Mouse (Mus musculus) lung, postnatal 0 days (tissue): ENCODE data around the gene St3gal5. TPM values are rescaled to one million over a fixed set of nuclear protein-coding genes. Genes with fewer than 3 reads are reported as not detected.

ENCODE experiments used
- ATAC-seq: fragments of 200-750 bp; cut with Nextera tagmentation; 2 replicates; pipeline ENCODE4 v1.8.0; 2017; ENCODE audit warnings: moderate library complexity
- DNase-seq: peaks from one replicate; pipeline ENCODE4 v3.0.0-alpha.2; 2016; ENCODE audit warnings: low spot score
- H3K27ac ChIP-seq: fragments of 300-500 bp; sonication (generic); 2 replicates; pipeline ENCODE4 v1.5.1; 2014; ENCODE audit warnings: antibody characterized with exemption, mild to moderate bottlenecking, low read length, mixed read lengths
- H3K27me3 ChIP-seq: fragments of 300-500 bp; sonication (generic); replicated peaks from 2 replicates; pipeline ENCODE4 v1.6.1; 2014; ENCODE audit warnings: low read length, mixed read lengths; ENCODE audit not compliant: insufficient read depth
- H3K36me3 ChIP-seq: fragments of 300-500 bp; sonication (generic); 2 replicates; pipeline ENCODE4 v1.6.1; 2014; ENCODE audit warnings: low read length, mixed read lengths; ENCODE audit not compliant: insufficient read depth
- H3K4me1 ChIP-seq: fragments of 300-500 bp; sonication (generic); 2 replicates; pipeline ENCODE4 v1.6.1; 2014; ENCODE audit warnings: antibody characterized with exemption, low read depth, low read length, mixed read lengths; ENCODE audit not compliant: insufficient read depth
- H3K4me2 ChIP-seq: fragments of 300-500 bp; sonication (generic); replicated peaks from 2 replicates; pipeline ENCODE4 v1.6.1; 2014; ENCODE audit warnings: low read depth, mild to moderate bottlenecking, low read length, moderate library complexity, mixed read lengths
- H3K4me3 ChIP-seq: fragments of 300-500 bp; sonication (generic); 2 replicates; pipeline ENCODE4 v1.5.1; 2014; ENCODE audit warnings: low read depth, low read length
- H3K9ac ChIP-seq: fragments of 300-500 bp; sonication (generic); replicated peaks from 2 replicates; pipeline ENCODE4 v1.6.1; 2014; ENCODE audit warnings: low read depth, mild to moderate bottlenecking
- H3K9me3 ChIP-seq: fragments of 300-500 bp; sonication (generic); 2 replicates; pipeline ENCODE4 v1.6.1; 2016; ENCODE audit warnings: low read length, mixed read lengths
- CTCF ChIP-seq: IDR thresholded peaks from 2 replicates; pipeline ENCODE4 v1.5.1; 2016; ENCODE audit warnings: antibody characterized with exemption, mild to moderate bottlenecking
- EP300 ChIP-seq: IDR thresholded peaks from 2 replicates; pipeline ENCODE4 v1.6.1; 2016; ENCODE audit warnings: antibody characterized with exemption, mild to moderate bottlenecking, control low read depth
- WGBS: fragments of 180-500 bp; shearing (Covaris S2); extraction: QIAGEN DNeasy Blood & Tissue Kit; methylation state at CpG from one replicate; pipeline ENCODE4 v1.1.7; 2014; 5-methylcytosine and 5-hydroxymethylcytosine counted together
- polyA plus RNA-seq: library from polyadenylated mRNA; unstranded; fragments of >200 nt; fragmentation: Nextera tagmentation; extraction: Ambion mirVana; gene quantifications from 2 replicates; pipeline ENCODE4 v1.2.1, GENCODE M21; 2015

Gene St3gal5
- polyA plus RNA-seq, 1 experiment from 2014 or later = 38.9 TPM

DNA sequence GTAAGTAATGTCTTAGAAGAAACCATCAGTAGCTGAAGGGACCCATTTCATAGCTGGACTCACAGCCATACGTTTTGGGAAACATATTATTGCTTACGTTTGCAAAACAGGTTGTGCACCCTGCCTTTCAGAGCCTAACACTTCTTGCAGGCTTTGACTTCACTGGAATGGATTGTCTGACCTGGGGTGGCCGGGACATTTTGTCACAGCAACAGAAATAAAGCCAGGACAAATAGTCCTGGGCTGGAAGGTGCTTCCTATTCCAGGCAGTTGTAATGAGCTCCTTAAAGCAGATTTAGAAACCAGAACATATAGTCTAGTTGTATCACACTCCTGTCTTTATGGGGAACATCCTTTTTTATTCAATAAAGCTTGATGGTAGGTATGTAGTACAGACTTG, 63.6 kb downstream of the St3gal5 start:
- H3K9ac ChIP-seq = no peak overlapping the region
- no peaks in the 10 kb centered on the region for H3K27me3 ChIP-seq
- H3K27ac ChIP-seq = no peak overlapping the region
- no peak for DNase-seq
- no peak for ATAC-seq
- no peak overlapping the region for H3K4me3 ChIP-seq
- H3K9me3 ChIP-seq = no peaks in the 10 kb centered on the region
- no peak overlapping the region for H3K4me2 ChIP-seq
- no peaks in the 10 kb centered on the region for H3K36me3 ChIP-seq
- TF ChIP-seq EP300 = no peak
- no peak for TF ChIP-seq CTCF
- H3K4me1 ChIP-seq = no peaks in the 10 kb centered on the region
- 85% methylated on average over 3 of the region's 3 CpGs for WGBS

DNA sequence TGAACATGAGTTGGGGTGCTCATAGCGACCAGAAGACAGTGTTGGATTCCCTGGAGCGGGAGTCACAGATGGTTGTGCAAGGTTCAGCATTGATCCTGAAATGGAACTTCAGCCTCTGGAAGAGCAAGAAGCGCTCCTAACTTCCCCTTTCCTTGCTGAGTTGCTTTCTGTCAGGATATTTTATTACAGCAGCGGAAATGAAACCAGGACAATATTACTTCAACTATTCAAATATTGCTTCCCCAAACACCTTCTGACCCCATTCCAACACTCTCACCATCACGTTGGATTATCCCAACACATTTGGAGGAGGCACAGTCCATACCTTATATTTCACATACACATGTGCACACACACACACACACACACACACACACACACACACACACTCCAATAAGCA, 64.4 kb downstream of the St3gal5 start:
- no peaks in the 10 kb centered on the region for H3K27me3 ChIP-seq
- TF ChIP-seq EP300 = no peak
- TF ChIP-seq CTCF = no peak
- no peak overlapping the region for H3K27ac ChIP-seq
- H3K9me3 ChIP-seq = no peaks in the 10 kb centered on the region
- ATAC-seq = no peak
- no peak overlapping the region for H3K9ac ChIP-seq
- no peaks in the 10 kb centered on the region for H3K36me3 ChIP-seq
- WGBS = 68% methylated on average over 5 of the region's 5 CpGs
- H3K4me3 ChIP-seq = no peak overlapping the region
- no peak for DNase-seq
- H3K4me2 ChIP-seq = no peak overlapping the region
- H3K4me1 ChIP-seq = no peaks in the 10 kb centered on the region

DNA sequence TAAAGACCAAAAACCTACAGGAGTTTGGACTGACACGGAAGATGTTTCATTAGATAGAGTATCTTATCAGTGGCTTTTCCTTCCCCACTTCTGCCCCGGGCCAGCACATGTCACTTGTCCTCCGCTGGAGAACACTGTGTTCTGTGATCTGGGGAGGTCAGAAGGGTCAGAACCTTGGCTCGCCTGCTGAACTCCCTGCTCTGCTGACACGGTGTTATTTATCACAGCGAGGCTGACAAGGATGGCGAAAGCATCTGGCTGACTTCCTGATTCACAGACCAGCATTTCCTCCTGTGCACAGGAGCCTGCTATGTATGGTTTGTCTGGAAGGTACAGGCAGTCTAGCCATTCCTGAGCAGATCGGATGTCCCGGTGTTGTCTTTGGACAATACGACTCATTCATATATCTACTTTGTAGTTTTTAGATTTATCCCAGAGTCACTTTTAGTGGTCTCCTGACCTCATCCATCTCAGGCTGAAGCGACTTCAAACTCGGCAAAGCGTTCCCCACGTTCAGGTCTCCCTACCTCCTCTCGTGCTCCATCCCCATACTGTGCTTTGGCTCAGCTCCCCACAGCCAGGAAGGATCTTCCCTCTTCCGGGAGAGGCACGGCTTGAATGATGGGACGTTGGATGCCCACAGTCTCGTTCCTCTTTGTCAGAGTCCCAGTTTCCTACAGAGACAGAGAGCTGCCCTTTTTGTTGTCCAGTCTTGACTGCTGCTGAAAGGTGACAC, 64.9 kb downstream of the St3gal5 start:
- Histone ChIP-seq H3K27ac (no peak overlapping the region), H3K4me2 (0 out of 2 replicates have a peak overlapping the region, but pooled peaks have one; percentile 2), H3K27me3 (no peaks in the 10 kb centered on the region), H3K4me1 (no peaks in the 10 kb centered on the region), H3K9me3 (no peaks in the 10 kb centered on the region), H3K9ac (no peak overlapping the region), H3K36me3 (no peaks in the 10 kb centered on the region), H3K4me3 (no peak overlapping the region)
- TF ChIP-seq CTCF (no peak), EP300 (peak; percentile 84)
- 17% methylated on average over 19 of the region's 19 CpGs for WGBS
- ATAC-seq (peak; percentile 63), DNase-seq (peak; percentile 68)

DNA sequence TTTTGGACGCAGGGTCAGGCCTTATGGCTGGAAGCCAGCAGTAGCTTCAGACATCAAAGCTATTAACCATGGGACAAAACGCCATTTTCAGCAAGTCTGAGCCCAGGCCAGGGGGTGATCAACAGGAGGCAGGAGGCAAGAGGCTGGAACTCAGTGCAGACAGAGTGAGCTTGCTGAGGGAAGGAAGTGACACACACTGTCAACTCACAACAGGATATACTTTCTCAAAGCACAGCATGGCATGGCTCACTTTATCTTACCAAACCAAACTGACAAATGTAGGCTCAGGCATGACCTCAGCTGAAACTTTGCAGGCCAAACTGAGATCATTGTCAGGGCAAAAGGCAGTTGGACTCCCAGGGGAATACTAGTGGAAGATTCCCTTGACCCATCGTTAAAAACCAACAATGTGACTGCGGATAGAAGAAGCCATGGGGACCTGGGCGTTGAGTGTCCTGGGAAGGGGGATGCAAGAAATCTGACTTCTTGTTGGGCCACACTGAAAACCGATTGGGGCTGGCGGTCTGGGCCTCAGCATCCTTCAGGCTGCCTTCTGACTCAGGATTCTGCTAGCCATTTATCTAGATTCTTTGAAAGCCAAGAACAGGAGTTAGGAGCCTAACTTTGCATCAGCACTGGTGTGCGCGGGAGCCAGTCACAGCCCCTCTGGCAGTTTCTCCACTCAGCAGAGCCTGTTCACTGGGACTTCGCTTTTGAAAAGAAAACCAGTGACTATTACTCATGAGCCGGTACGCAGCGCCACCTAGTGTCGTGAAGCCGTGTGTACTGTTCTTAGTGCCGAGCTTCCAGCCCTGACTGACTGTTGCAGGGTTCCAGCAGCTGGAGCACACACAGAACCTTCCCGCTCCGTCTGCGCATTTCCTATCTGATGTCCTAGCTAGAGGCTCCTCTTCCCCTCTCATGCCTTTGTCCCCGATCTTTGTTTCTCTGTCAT, 67.2 kb downstream of the St3gal5 start:
- DNase-seq (peak; percentile 92), ATAC-seq (peak; percentile 86)
- H3K4me3 ChIP-seq = no peak overlapping the region
- H3K36me3 ChIP-seq = no peaks in the 10 kb centered on the region
- H3K9me3 ChIP-seq = no peaks in the 10 kb centered on the region
- WGBS = 15% methylated on average over 20 of the region's 20 CpGs
- TF ChIP-seq EP300 = no peak
- TF ChIP-seq CTCF = peak; percentile 98
- no peak overlapping the region for H3K9ac ChIP-seq
- H3K4me2 ChIP-seq = no peak overlapping the region
- no peak overlapping the region; the same call in 1 of the 2 replicates for H3K27ac ChIP-seq
- H3K4me1 ChIP-seq = no peaks in the 10 kb centered on the region
- H3K27me3 ChIP-seq = no peaks in the 10 kb centered on the region

DNA sequence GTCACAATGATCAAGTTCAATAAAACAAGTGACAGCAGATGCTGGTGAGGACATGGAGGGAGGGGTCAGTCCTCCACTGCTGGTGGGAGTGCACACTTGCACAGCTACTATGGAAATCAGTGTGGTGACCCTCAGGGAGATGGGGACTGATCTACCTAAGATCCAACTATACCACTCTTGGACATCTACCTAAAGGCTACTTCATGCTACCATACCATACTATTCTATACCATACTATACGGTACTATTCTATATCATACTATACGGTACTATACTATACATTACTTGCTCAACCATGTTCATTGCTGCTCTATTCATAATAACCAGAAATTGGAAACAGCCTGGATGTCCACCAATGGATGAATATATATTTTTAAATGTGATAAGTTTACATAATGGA, 68.5 kb downstream of the St3gal5 start:
- no peak for ATAC-seq
- WGBS = 23% methylated on average over 2 of the region's 2 CpGs
- no peak overlapping the region for H3K9ac ChIP-seq
- TF ChIP-seq EP300 (no peak), CTCF (no peak)
- no peaks in the 10 kb centered on the region for H3K36me3 ChIP-seq
- H3K9me3 ChIP-seq = no peaks in the 10 kb centered on the region
- H3K4me2 ChIP-seq = no peak overlapping the region
- no peak overlapping the region for H3K27ac ChIP-seq
- no peak for DNase-seq
- H3K27me3 ChIP-seq = no peaks in the 10 kb centered on the region
- no peaks in the 10 kb centered on the region for H3K4me1 ChIP-seq
- H3K4me3 ChIP-seq = no peak overlapping the region

DNA sequence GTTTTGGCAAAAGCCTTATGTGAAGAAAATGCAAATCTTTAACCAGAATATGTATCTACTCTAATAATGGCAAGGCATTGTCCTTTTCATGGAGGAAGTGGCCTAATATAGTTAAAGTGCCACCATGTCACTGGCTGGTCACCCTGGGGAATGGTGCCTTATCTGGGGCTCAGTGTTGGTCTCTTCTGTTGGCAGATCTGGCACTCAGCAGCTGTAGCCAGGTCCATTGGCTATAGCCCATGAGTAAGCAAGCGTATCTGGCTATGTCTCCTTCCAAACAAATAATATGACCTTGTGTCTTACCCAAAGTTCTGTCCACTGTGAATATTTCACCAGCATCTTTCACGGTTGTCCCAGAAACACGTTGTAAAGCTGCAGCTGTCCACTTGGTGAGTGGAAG, 74.0 kb downstream of the St3gal5 start:
- H3K36me3 ChIP-seq = no peaks in the 10 kb centered on the region
- 85% methylated on average over 3 of the region's 3 CpGs for WGBS
- no peaks in the 10 kb centered on the region for H3K27me3 ChIP-seq
- TF ChIP-seq CTCF (no peak), EP300 (no peak)
- DNase-seq (no peak), ATAC-seq (no peak)
- no peak overlapping the region for H3K4me3 ChIP-seq
- no peak overlapping the region for H3K27ac ChIP-seq
- H3K9me3 ChIP-seq = no peaks in the 10 kb centered on the region
- H3K4me1 ChIP-seq = no peaks in the 10 kb centered on the region
- H3K4me2 ChIP-seq = no peak overlapping the region
- H3K9ac ChIP-seq = no peak overlapping the region
